Mouse (Mus musculus) thymus, adult 2 months (tissue): ENCODE data around the gene Ndufs6.

ENCODE experiments used
- CTCF ChIP-seq: fragments of 200-500 bp; IDR thresholded peaks from 2 replicates; pipeline ENCODE4 v1.5.1; 2012; ENCODE audit warnings: mild to moderate bottlenecking, control low read depth, low read length, moderate library complexity, borderline replicate concordance; ENCODE audit not compliant: control insufficient read depth, poor library complexity, insufficient read depth; ENCODE audit errors: extremely low read depth
- POLR2A ChIP-seq: fragments of 200-500 bp; IDR thresholded peaks from 2 replicates; pipeline ENCODE4 v1.6.1; 2012; ENCODE audit warnings: mild to moderate bottlenecking, low read length, control low read depth, moderate library complexity; ENCODE audit not compliant: control insufficient read depth, poor library complexity, insufficient read depth; ENCODE audit errors: extremely low read depth

DNA sequence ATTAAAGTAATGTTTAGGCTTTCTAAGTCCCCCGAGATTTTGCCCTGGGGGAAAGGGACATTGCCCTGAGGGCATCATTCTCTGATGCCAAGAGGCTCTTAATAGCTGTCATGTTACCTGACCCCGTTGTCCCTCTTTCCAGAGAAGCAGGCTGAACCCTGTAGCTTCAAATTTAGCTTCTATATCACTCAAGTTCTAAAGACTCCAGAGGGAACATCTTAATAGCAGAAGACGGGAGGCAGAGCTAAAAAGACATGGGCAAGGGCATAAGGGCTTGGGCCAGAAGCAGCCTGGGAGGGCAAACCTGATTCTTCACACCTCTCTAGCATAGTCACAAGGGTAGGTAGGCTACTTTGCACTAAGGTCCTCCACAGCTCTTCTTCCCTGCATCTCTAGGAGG, 58.5 kb downstream of the Ndufs6 start:
- TF ChIP-seq CTCF (no peak), POLR2A (no peak)
